Mouse (Mus musculus) heart, postnatal 0 days (tissue): ENCODE data around the gene Hoxa11. TPM values are rescaled to one million over a fixed set of nuclear protein-coding genes. Genes with fewer than 3 reads are reported as not detected.

Source experiments
- ATAC-seq: fragments of 200-750 bp; cut with Nextera tagmentation; 2 replicates; pipeline ENCODE4 v1.8.0; 2017; ENCODE audit warnings: low read depth, moderate number of reproducible peaks, moderate library complexity; ENCODE audit not compliant: insufficient read depth
- DNase-seq: peaks from one replicate; pipeline ENCODE4 v3.0.0-alpha.2; 2016; ENCODE audit warnings: low spot score
- H3K27ac ChIP-seq: fragments of 300-500 bp; sonication (generic); 2 replicates; pipeline ENCODE4 v1.5.1; 2014; ENCODE audit warnings: low read depth, mild to moderate bottlenecking
- H3K27me3 ChIP-seq: fragments of 300-500 bp; sonication (generic); 2 replicates; pipeline ENCODE4 v1.6.1; 2014; ENCODE audit warnings: low read length, mixed read lengths; ENCODE audit not compliant: control insufficient read depth, insufficient read depth
- H3K36me3 ChIP-seq: fragments of 300-500 bp; sonication (generic); replicated peaks from 2 replicates; pipeline ENCODE4 v1.6.1; 2014; ENCODE audit warnings: low read length, mixed read lengths; ENCODE audit not compliant: control insufficient read depth, insufficient read depth
- H3K4me1 ChIP-seq: fragments of 300-500 bp; sonication (generic); 2 replicates; pipeline ENCODE4 v1.6.1; 2014; ENCODE audit warnings: antibody characterized with exemption; ENCODE audit not compliant: control insufficient read depth, insufficient read depth
- H3K4me2 ChIP-seq: fragments of 300-500 bp; sonication (generic); 2 replicates; pipeline ENCODE4 v1.6.1; 2014; ENCODE audit warnings: low read depth, mild to moderate bottlenecking, low read length, moderate library complexity
- H3K4me3 ChIP-seq: fragments of 300-500 bp; sonication (generic); 2 replicates; pipeline ENCODE4 v1.5.1; 2014; ENCODE audit warnings: low read depth, low read length
- H3K9ac ChIP-seq: fragments of 300-500 bp; sonication (generic); replicated peaks from 2 replicates; pipeline ENCODE4 v1.6.1; 2014; ENCODE audit warnings: low read depth, low read length, mixed read lengths
- H3K9me3 ChIP-seq: fragments of 300-500 bp; sonication (generic); replicated peaks from 2 replicates; pipeline ENCODE4 v1.6.1; 2016; ENCODE audit warnings: low read length; ENCODE audit not compliant: control insufficient read depth
- CTCF ChIP-seq: IDR thresholded peaks from 2 replicates; pipeline ENCODE4 v1.5.1; 2016; ENCODE audit warnings: antibody characterized with exemption, control low read depth, low read depth
- EP300 ChIP-seq: IDR thresholded peaks from 2 replicates; pipeline ENCODE4 v1.6.1; 2016; ENCODE audit warnings: antibody characterized with exemption, low read depth
- WGBS: fragments of 180-500 bp; shearing (Covaris S2); extraction: QIAGEN DNeasy Blood & Tissue Kit; methylation state at CpG from one replicate; pipeline ENCODE4 v1.1.7; 2014; 5-methylcytosine and 5-hydroxymethylcytosine counted together
- polyA plus RNA-seq: library from polyadenylated mRNA; unstranded; fragments of >200 nt; fragmentation: Nextera tagmentation; extraction: Ambion mirVana; gene quantifications from 2 replicates; pipeline ENCODE4 v1.2.1, GENCODE M21; 2015
- total RNA-seq: library from RNA; depleted of rRNA; stranded (reverse); fragments of >200 nt; gene quantifications from 2 replicates; pipeline ENCODE4 v1.2.3, GENCODE M21; 2014; ENCODE audit warnings: low replicate concordance

Hoxa11 gene
- total and polyA plus RNA-seq, 2 experiments from 2014 or later, result 0.11 TPM; not detected in 1

DNA sequence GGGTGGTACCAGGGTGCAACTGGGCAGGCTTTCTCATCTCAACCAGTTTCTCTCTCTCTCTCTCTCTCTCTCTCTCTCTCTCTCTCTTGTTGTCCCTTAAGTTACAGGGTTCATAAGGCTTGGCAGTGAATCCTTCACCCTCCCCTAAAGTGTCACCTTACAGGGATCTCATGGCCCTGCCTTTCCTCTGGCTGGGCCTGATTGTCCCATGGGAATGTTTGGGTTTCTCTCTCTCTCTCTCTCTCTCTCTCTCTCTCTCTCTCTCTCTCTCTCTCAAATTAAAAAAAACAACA lies 38.0 kb downstream of the Hoxa11 start:
- DNase-seq (no peak), ATAC-seq (no peak)
- TF ChIP-seq EP300 (no peak), CTCF (no peak)
- Histone ChIP-seq H3K9me3 (no peaks in the 10 kb centered on the region), H3K9ac (no peak overlapping the region), H3K4me2 (no peak overlapping the region), H3K4me3 (no peak overlapping the region), H3K27ac (no peak overlapping the region), H3K4me1 (no peaks in the 10 kb centered on the region), H3K36me3 (no peaks in the 10 kb centered on the region), H3K27me3 (peaks cover 99% of the 10 kb centered on the region)

DNA sequence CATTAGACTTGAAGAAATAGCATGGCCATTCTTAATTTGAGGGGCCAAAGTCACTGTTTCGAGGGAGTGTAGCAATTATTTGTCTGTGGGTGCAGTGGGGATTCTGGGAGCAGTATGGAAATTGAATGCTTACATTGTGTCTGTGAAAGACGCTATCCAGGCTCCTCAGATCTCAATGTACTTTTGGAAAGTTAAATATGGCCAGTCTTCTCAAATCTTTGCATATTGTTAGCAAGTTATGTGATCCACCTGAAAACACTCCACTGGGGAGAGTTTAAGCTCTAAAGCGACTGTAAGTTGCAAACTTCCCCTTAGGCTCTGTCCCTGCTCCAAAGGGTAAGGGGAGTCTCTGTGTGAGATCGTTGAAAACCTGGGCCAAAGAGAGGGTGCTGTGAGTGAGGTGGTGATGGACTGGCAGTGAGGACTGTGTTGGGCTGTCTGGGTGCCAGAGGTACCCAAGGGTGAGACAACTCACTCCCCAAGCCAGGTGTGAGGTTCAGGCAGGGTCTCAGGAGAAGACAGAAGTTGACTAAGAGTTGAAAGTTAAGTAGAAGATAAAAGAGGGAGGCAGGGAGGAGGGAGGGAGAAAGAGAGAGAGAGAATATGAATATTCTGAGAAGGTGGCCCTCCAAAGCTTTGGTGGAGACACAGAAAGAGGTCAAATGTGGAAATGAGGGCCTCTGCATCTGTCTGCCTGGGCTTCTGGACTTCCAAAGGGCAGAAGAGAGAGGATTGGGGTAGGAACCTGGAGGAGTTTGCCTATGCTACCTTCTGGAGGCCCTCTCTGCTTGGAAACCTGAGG lies 38.5 kb downstream of the Hoxa11 start:
- Histone ChIP-seq H3K27ac (no peak overlapping the region), H3K9me3 (no peaks in the 10 kb centered on the region), H3K4me2 (no peak overlapping the region), H3K27me3 (peaks cover 99% of the 10 kb centered on the region), H3K36me3 (no peaks in the 10 kb centered on the region), H3K4me1 (no peaks in the 10 kb centered on the region), H3K9ac (no peak overlapping the region), H3K4me3 (no peak overlapping the region)
- DNase-seq, result no peak
- ATAC-seq, result no peak
- 13% methylated on average over 4 of the region's 4 CpGs for WGBS
- TF ChIP-seq EP300 (no peak), CTCF (no peak)

DNA sequence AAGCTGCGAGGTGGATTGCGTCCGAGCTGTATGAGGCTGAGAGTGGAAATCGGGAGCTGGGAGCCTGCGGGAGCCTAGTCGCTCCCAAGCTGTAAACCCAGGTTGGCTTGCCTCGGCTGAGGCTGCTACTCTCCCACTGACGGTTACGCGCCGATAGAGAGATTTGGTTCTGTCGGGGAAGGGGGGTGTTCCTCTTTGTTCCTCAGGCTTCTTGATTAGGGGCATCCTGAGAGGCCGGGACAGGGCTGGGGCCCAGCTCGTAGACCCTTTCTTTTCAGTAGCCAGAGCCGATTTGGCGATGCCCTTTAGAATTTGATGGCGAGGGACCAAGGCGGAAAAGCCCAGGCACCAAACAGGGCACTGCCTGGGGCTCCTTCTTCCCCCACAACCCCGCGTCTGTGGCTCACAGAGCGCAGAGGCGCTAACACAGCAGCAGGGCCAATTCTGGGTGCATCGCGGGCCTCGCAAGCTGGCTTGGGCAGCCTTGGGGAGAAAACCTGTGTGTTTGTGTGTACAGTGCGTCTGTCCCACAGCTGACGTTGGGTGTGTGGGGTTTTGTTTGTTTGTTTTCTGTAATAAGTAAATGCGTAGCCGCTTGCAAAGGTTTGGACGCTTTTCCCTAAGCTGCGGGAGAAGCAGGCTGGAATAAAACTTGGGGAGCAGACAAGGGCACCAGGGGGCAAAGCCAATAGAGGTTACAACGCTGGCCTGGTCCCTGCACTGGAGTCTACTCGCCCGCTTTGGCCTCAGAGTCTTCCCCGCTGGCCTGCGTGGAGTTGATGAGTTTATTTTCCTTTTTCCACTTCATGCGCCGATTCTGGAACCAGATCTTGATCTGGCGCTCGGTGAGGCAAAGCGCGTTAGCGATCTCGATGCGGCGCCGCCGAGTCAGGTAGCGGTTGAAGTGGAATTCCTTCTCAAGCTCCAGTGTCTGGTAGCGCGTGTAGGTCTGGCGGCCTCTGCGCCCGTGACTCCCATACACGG lies 39.7 kb downstream of the Hoxa11 start:
- H3K4me1 ChIP-seq, result no peaks in the 10 kb centered on the region
- ATAC-seq, result no peak
- no peaks in the 10 kb centered on the region for H3K36me3 ChIP-seq
- H3K4me3 ChIP-seq, result peak overlapping the region; percentile 2; the same call in 1 of the 2 replicates
- no peak for DNase-seq
- H3K27ac ChIP-seq, result no peak overlapping the region
- no peaks in the 10 kb centered on the region for H3K9me3 ChIP-seq
- peaks cover 99% of the 10 kb centered on the region for H3K27me3 ChIP-seq
- 5% methylated on average over 55 of the region's 55 CpGs for WGBS
- no peak overlapping the region for H3K4me2 ChIP-seq
- no peak overlapping the region for H3K9ac ChIP-seq
- no peak for TF ChIP-seq CTCF
- no peak for TF ChIP-seq EP300

DNA sequence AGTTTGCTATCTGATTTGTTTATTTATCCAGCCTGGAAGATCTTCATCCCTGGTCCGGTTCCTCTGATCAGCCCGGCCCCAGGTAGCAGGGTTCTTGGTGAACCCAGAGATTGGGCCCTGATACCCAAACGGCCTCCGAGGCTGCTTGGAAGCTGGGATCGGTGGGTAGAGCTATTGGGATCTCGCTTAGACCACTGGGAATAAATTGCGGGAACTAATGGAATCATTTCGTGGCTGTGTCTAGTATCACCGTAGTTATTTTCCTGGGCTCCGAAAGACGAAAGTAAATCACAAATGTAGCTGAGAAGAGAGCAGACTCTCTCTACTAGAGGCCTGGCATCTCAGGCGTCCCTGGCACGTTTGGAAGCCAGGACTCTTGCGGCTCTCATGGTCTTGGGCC lies 40.4 kb downstream of the Hoxa11 start:
- no peak overlapping the region for H3K27ac ChIP-seq
- no peaks in the 10 kb centered on the region for H3K9me3 ChIP-seq
- no peaks in the 10 kb centered on the region for H3K4me1 ChIP-seq
- peaks cover 99% of the 10 kb centered on the region for H3K27me3 ChIP-seq
- TF ChIP-seq EP300 (no peak), CTCF (no peak)
- no peak overlapping the region for H3K9ac ChIP-seq
- no peak overlapping the region for H3K4me2 ChIP-seq
- no peak for ATAC-seq
- no peak for DNase-seq
- 9% methylated on average over 14 of the region's 14 CpGs for WGBS
- H3K4me3 ChIP-seq, result no peak overlapping the region
- H3K36me3 ChIP-seq, result no peaks in the 10 kb centered on the region

DNA sequence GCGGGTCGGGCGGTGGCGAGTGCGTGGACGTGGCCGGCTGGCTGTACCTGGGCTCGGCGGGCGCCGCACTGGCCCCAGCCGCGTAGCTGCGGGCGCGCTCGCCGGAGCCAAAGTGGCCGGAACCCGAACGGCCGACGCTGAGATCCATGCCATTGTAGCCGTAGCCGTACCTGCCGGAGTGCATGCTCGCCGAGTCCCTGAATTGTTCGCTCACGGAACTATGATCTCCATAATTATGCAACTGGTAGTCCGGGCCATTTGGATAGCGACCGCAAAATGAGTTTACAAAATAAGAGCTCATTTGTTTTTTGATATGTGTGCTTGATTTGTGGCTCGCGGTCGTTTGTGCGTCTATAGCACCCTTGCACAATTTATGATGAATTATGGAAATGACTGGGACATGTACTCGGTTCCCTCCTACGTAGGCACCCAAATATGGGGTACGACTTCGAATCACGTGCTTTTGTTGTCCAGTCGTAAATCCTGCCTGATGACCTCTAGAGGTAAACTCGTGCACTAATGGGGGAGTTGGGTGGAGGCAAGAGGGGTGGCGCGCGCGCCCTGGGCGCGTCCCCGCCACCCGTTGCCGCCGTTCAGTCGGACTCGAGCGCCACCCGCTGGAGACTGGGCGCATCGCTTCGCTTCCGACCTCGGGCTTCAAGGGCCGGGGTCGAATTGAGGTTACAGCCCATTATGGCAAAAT lies 41.4 kb downstream of the Hoxa11 start, which contains the start of gene Hoxa5:
Gene Hoxa5 (minus strand): TSS at position 538 of the 703 bp plus-strand sequence.
- WGBS, result under 1% methylated on average over 65 of the region's 65 CpGs
- H3K4me2 ChIP-seq, result peak within 1 kb of the TSS; percentile 56
- H3K9ac ChIP-seq, result no peak within 1 kb of the TSS; the same call in 1 of the 2 replicates
- H3K4me3 ChIP-seq, result peak within 1 kb of the TSS; percentile 48
- H3K36me3 ChIP-seq, result no peaks in the 10 kb centered on the region
- peaks cover 99% of the 10 kb centered on the region for H3K27me3 ChIP-seq
- TF ChIP-seq EP300 (no peak), CTCF (peak; percentile 64)
- no peaks in the 10 kb centered on the region for H3K4me1 ChIP-seq
- H3K9me3 ChIP-seq, result no peaks in the 10 kb centered on the region
- ATAC-seq, result no peak; the same call in 1 of the 2 replicates
- no peak for DNase-seq
- no peak within 1 kb of the TSS for H3K27ac ChIP-seq
